Mouse (Mus musculus): Measurements from ENCODE around the gene Nuf2. TPM values are rescaled to one million over a fixed set of nuclear protein-coding genes. Genes with fewer than 3 reads are reported as not detected.

Gene Nuf2
- polyA plus RNA-seq, 1 experiment from 2014 or later: 43.0 TPM

DNA sequence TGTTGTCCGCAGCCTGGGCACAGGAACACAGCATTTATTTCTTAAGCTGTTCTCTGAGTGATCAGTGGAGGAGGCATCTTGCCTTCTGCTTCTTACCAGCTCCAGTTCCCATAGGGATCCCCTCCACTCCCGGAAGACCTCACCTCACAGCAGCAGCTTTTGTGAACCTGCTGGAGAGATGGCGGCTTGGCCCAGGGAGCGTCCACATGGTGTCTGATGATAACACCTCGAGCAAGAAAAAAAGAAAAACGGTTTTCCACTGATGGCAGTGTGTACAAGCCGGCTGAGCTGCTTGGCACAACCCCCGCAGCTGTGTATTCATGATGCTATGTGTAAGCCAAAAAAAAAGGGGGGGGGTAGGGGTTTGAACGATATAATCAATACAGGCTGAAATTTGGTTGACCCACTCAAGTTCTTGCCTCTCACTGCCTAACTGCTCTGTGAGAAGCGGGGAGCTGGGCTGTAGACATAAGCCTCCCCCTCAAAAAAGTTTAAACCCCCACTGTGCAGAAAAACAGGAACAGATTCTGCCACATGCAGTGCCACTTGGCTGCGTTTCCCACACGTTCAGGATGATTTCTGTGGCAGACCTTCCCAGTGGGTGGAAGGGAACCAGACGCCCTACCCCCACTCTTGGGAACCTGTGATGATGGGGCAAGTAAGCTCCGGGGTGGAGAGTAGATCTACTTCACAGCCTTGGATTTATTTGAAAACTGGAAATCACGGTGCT lies 68.7 kb downstream of the Nuf2 start:
- 53% methylated on average over 15 of the region's 15 CpGs for WGBS (ENCODE audit: insufficient replicate concordance)
- H3K9ac ChIP-seq: no peak overlapping the region
- H3K4me2 ChIP-seq: no peak overlapping the region
- no peak for ATAC-seq (ENCODE audit: insufficient read depth)
- H3K36me3 ChIP-seq (replicated peaks): no peaks in the 10 kb centered on the region
- H3K27me3 ChIP-seq: no peaks in the 10 kb centered on the region
- no peaks in the 10 kb centered on the region for H3K9me3 ChIP-seq (replicated peaks)
- no peak overlapping the region for H3K4me3 ChIP-seq (replicated peaks)
- H3K27ac ChIP-seq (replicated peaks): no peak overlapping the region
- no peaks in the 10 kb centered on the region for H3K4me1 ChIP-seq (replicated peaks)

DNA sequence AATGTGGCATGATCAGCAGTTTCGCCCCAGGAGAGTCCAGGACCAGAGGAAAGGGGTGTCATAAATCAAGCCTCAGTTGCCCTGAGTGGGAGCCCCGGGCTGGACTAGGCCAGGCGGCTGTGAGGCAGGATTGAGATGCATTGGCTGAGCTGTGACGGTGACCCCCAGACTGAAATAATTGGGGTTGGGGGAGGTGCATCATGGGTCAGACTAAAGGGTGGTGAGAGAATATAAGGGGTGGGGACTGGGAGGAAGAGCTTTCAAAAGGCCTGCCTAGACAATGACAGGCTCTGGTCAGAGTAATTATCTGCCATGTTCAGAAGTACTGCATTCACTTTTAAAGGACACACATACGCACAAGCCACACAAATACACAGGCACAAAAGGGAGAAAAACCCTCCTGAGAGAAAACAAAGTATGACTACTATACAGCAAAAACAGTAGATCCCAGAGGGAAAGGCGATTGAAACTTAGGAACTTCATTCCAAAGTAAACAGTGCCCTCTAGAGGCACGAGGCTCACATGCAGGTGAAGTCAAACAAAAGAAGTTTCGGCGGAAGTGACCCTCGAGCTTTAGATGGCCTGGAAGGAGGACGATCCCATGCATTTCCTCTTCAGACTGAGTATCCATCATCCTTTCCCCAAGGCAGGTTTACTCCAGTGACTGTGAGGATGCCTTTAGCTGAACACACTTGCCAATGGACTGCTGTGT lies 72.0 kb downstream of the Nuf2 start:
- H3K27ac ChIP-seq (replicated peaks): no peak overlapping the region
- H3K4me2 ChIP-seq: no peak overlapping the region; the same call in 1 of the 2 replicates
- H3K4me1 ChIP-seq (replicated peaks): no peaks in the 10 kb centered on the region
- H3K36me3 ChIP-seq (replicated peaks): no peaks in the 10 kb centered on the region
- ATAC-seq (ENCODE audit: insufficient read depth): no peak
- no peaks in the 10 kb centered on the region for H3K9me3 ChIP-seq (replicated peaks)
- 22% methylated on average over 11 of the region's 11 CpGs for whole genome bisulfite sequencing (ENCODE audit: insufficient replicate concordance)
- no peaks in the 10 kb centered on the region for H3K27me3 ChIP-seq
- no peak overlapping the region for H3K4me3 ChIP-seq (replicated peaks)
- H3K9ac ChIP-seq: no peak overlapping the region

Other genes with a start within 250 kb of the Nuf2 start
- gene Rgs5, start 124.0 kb upstream of the Nuf2 start, polyA plus RNA-seq (2015; fragmentation: Nextera tagmentation; extraction: Ambion mirVana): 0.10 and 0.21 TPM in 2 replicates
- 0.20 TPM in 2 replicates for gene Rgs4, start 216.2 kb upstream of the Nuf2 start, polyA plus RNA-seq (2015; fragmentation: Nextera tagmentation; extraction: Ambion mirVana)